Mouse (Mus musculus): ENCODE data around the gene Slc12a6.

The Slc12a6 gene

DNA sequence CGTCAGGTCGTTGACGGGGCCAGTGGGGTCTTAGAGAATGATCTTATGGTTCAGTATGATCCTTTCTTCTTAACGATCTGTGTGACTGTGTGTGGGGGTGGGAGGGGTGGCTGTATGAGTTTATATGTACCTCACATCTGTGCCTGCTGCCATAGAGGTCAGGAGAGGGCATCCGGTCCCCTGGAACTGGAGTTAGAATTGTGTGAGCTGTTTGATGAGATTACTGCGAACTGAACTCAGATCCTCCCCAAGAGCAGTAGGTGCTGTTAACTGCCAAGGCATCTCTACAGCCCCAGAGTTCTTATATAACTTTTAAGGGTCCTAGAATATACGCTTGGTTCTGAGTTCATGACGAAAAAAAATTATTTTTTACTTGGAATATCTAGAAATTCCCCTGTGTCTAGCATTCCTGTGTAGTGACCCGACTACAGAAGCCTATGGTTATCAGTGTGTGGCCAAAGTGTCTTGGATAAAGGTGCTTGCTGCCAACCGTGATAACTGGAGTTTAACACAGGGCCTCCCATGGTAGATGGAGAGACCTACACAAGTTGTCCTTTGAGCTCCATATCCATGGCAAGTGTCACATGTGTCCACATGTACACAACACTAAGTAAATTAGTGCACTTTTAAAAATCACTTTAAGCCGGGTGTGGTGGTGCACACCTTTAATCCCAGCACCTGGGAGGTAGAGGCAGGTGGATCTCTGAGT is 62.6 kb downstream of the Slc12a6 start:
- no peak for DNase-seq (ENCODE audit: low read depth, low spot score)

DNA sequence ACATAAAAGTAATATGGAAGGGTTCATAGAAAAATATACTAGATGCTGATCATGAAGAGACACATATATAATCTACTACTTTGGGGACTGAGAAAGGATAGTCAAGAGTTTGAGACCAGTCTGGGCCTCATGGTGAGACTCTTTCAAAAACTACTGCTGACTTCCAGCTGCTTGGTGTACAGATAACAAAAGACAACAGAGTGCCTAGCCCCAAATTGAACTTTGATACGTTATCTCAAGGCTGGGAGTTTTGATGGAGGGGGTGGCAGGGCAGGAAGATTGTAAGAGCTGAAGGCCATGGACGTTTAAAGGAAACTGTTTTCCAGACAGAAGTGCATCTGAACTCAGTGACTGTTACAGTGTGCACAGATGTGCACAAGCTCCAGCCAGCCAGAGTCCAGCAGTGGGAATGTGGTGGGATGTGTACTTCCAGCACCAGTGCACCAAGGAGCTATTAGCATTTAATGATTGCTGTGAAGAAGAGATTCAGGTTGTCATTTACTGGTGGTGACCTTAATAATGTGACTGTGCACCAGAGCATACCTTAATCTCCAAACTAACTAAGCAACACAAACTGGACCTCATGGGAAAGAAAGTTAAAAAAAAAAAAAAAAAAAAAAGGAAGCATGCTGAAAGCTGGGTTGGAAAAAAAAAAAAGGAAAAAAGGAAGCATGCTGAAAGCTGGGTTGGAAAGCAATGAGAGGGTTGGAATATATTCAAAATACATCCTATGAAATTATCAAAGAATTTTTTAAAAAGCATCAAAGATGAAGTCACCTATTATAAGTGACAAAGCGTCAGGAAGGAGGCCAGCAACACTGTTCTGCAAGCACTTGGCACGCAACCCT is 66.7 kb downstream of the Slc12a6 start:
- no peak for DNase-seq (ENCODE audit: low read depth, low spot score)

DNA sequence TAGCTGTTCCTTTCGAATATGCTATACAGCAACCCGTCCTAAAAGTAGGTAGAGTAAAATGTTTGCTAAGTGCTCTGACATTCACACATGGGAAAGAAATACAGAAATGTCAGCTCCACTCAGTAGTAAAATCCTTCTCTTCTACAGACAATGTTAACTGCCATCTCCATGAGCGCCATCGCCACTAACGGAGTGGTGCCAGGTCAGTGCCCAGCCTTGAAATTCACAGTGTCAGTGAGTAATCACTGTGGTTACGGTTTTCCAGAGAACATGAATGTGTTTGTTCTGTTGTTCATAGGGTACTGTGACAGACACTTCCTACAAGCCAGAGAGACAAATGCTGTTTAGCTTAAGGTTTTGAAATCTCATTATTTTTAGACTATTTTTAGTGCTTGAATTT is 71.6 kb downstream of the Slc12a6 start:
- DNase-seq (ENCODE audit: low read depth, low spot score) = no peak

GRCm38 (mm10) chr2:112339736-112340135 is 74.1 kb downstream of the Slc12a6 start:
- DNase-seq (ENCODE audit: low read depth, low spot score) = no peak

GRCm38 (mm10) chr2:112341117-112341516 is 75.5 kb downstream of the Slc12a6 start:
- DNase-seq (ENCODE audit: low read depth, low spot score) = no peak

- no peak for DNase-seq (ENCODE audit: low read depth, low spot score)
Measured at GRCm38 (mm10) chr2:112348246-112348645, 82.6 kb downstream of the Slc12a6 start.

- no peak for DNase-seq (ENCODE audit: low read depth, low spot score)
Measured at GRCm38 (mm10) chr2:112353685-112354455, 88.2 kb downstream of the Slc12a6 start.

DNA sequence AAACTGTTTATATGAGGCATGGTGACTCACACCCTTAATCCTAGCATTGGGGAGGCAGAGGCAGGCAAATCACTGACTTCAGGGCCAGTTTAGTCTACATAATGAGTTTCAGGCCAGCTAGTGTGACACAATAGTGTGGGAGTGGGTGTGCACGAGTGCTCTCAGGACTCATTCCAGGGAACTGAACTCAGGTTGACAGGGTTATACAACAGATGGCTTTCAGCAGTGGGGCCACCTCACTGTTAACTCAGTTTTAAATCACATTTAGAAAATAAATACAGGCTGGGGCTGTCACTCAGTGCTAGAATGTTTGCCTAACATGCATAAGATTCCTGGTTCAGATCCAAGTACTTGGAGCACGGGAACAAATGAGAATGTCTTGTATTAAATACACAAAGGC is 94.0 kb downstream of the Slc12a6 start:
- no peak for DNase-seq (ENCODE audit: low read depth, low spot score)

- DNase-seq (ENCODE audit: low read depth, low spot score) = no peak
Measured at GRCm38 (mm10) chr2:112360012-112360780, 94.6 kb downstream of the Slc12a6 start.

DNA sequence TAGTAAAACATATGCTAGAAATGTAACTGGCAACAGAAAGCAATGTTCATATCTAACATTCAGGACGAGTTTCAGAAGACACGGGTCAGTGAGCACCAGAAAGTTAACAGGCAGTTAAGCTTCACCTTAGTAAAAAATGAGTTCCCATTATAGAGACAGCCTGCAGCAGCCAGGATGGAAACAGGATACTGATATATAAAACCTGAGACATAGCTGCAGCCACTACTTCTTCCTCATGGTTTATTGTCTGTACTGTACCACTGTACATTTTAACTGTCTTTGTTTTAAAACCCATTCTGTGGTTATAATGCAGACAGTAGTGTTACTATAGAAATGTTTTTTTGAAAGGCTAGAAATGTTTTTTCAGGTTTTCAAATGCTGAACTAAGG is 95.2 kb downstream of the Slc12a6 start:
- DNase-seq (ENCODE audit: low read depth, low spot score) = no peak

GRCm38 (mm10) chr2:112367222-112367621 is 101.6 kb downstream of the Slc12a6 start:
- DNase-seq (ENCODE audit: low read depth, low spot score) = no peak

- peak; percentile 80 for DNase-seq (ENCODE audit: low read depth, low spot score)
Measured at GRCm38 (mm10) chr2:112367726-112368673, 102.4 kb downstream of the Slc12a6 start, which contains the start of gene Emc4. Gene Emc4, minus strand, starts transcription at chr2:112368027.

GRCm38 (mm10) chr2:112369941-112370340 is 104.3 kb downstream of the Slc12a6 start:
- no peak for DNase-seq (ENCODE audit: low read depth, low spot score)

- DNase-seq (ENCODE audit: low read depth, low spot score) = no peak
Measured at GRCm38 (mm10) chr2:112373141-112373540, 107.5 kb downstream of the Slc12a6 start.

- DNase-seq (ENCODE audit: low read depth, low spot score) = no peak
Measured at GRCm38 (mm10) chr2:112374610-112375009, 109.0 kb downstream of the Slc12a6 start.

- peak; percentile 82 for DNase-seq (ENCODE audit: low read depth, low spot score)
Measured at GRCm38 (mm10) chr2:112378973-112379898, 113.6 kb downstream of the Slc12a6 start, which contains the start of gene Katnbl1. Gene Katnbl1, plus strand, starts transcription at chr2:112379211.

DNA sequence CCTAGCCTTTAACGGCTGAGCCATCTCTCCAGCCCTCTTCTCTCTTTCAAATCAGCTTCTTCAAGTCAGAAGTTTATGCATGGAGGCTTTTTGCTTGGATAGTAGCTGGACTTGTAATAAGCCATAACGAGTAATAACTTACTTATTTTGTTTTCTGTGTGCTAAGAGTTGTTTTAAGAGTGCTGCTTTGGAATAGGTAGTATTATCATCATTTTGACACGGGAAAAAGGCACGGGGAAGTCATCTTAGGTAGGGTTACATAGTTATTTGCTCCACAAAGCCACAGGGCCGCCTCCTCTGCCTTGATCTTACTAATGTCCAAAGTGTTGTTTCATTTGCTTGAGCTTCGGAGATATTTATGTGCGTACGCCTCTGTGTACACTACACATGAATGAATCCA is 114.5 kb downstream of the Slc12a6 start:
- no peak for DNase-seq (ENCODE audit: low read depth, low spot score)

GRCm38 (mm10) chr2:112381219-112381618 is 115.6 kb downstream of the Slc12a6 start:
- DNase-seq (ENCODE audit: low read depth, low spot score) = no peak

DNA sequence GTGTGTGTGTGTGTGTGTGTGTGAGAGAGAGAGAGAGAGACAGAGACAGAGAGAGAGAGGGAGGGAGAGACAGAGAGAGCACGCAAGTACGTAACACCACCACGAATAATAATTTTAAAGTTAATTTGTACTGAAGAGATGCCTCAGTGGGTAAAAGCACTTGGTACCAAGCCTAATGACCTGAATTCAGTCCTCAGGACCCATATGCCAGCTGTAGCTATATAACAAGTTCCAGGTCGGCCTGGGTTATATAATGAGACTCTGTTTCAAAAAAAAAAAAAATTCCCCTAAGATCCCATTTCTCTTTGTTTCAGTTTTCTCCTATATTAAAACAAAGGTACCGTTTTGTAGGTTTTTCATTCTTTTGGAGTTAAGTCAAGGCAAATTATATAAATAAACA is 125.2 kb downstream of the Slc12a6 start:
- DNase-seq (ENCODE audit: low read depth, low spot score) = no peak

Data from retina, adult 2 months (tissue).